Mouse (Mus musculus): ENCODE measurements around the gene Ceacam2. TPM values are rescaled to one million over a fixed set of nuclear protein-coding genes. Genes with fewer than 3 reads are reported as not detected.
"Not testable (repeated sequence)": the region's sequence is repeated elsewhere in the genome, so short reads cannot be mapped to it uniquely, and the experiment has no call there.

Ceacam2 gene
- polyA plus RNA-seq, 1 experiment from 2014 or later, result 0.24 TPM

DNA sequence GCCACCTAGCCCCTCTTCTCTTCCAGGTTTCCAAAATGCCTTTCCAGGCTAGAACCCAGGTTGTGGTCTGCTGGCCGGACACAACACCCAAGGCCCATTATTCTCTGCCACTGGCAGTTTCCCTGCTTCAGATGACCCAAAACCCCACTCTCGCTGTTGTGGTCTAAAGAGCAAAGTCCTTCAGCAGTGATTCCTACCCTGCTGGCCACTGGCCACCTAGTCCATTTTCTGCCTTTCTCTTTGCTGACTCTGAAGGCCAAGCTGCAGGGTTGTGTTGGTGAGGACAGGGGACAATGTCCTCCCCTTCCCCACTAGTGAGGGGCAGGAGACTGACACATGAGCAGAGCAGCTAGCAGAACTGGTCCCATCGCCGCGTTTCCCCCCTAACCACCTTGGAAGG is 35.4 kb upstream of the Ceacam2 start:
- no peak for DNase-seq
- Histone ChIP-seq H3K4me1 (ENCODE audit: control insufficient read depth, insufficient read depth, low read length) (no peaks in the 10 kb centered on the region), H3K36me3 (ENCODE audit: control insufficient read depth, insufficient read depth, low read length) (no peaks in the 10 kb centered on the region), H3K27ac (replicated peaks; ENCODE audit: low read depth, low read length) (no peak overlapping the region), H3K9ac (replicated peaks; ENCODE audit: low read length) (no peak overlapping the region), H3K27me3 (ENCODE audit: control insufficient read depth, insufficient read depth, low read length) (no peaks in the 10 kb centered on the region), H3K9me3 (ENCODE audit: control insufficient read depth, low read length) (no peaks in the 10 kb centered on the region), H3K4me2 (ENCODE audit: low read length) (no peak overlapping the region), H3K4me3 (replicated peaks; ENCODE audit: low read depth, low read length) (no peak overlapping the region)
- 80% methylated on average over 5 of the region's 5 CpGs for WGBS
- ATAC-seq (ENCODE audit: low FRiP score, low TSS enrichment), result no peak

DNA sequence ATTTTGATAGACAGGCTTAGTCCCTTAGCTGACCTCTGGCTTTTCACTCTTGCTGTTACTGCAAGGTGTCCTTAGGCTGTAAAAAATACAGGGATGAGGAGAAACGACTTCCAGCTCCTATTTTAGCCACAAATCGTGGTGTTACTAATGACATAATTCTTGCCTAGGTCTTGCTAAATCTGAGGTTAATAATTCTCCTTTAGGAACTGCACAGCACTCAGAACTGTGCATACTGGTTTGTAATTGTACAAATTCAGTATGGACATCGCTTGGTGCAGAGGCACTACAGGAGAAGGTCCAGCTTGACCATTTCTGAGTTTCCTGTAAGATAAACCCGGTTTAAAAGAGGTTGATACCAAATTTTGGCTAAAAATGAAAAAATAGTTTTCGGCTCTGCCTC is 34.1 kb upstream of the Ceacam2 start:
- not testable (repeated sequence) for H3K27ac ChIP-seq (replicated peaks; ENCODE audit: low read depth, low read length); H3K27me3 ChIP-seq (ENCODE audit: control insufficient read depth, insufficient read depth, low read length); H3K9ac ChIP-seq (replicated peaks; ENCODE audit: low read length); H3K4me3 ChIP-seq (replicated peaks; ENCODE audit: low read depth, low read length); H3K4me1 ChIP-seq (ENCODE audit: control insufficient read depth, insufficient read depth, low read length); DNase-seq; H3K4me2 ChIP-seq (ENCODE audit: low read length); H3K9me3 ChIP-seq (ENCODE audit: control insufficient read depth, low read length); H3K36me3 ChIP-seq (ENCODE audit: control insufficient read depth, insufficient read depth, low read length); ATAC-seq (ENCODE audit: low FRiP score, low TSS enrichment)
- WGBS, result 81% methylated on average over 5 of the region's 5 CpGs

DNA sequence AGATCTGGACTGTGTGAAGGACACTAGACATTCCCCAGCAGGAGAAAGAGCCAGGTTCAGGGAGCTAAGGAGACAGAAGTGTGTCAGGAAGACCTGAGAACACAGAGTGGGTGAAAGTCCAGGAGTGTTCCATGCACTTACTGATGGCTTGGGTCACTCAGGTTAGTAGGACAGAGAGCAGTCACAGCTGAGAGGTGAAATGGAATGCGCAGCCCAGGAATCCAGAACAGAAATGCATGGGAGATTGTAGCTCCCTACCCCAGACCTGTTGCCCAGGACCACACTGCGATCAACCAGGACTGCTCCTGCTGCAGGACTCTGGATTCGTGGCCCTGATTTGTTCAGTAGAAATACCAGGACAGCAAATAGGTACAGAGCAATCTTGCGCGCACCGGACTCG is 29.1 kb upstream of the Ceacam2 start:
- DNase-seq (no peak), ATAC-seq (ENCODE audit: low FRiP score, low TSS enrichment) (no peak)
- Histone ChIP-seq H3K4me1 (ENCODE audit: control insufficient read depth, insufficient read depth, low read length) (no peaks in the 10 kb centered on the region), H3K4me2 (ENCODE audit: low read length) (no peak overlapping the region), H3K9me3 (ENCODE audit: control insufficient read depth, low read length) (no peaks in the 10 kb centered on the region), H3K27me3 (ENCODE audit: control insufficient read depth, insufficient read depth, low read length) (no peaks in the 10 kb centered on the region), H3K36me3 (ENCODE audit: control insufficient read depth, insufficient read depth, low read length) (no peaks in the 10 kb centered on the region), H3K4me3 (replicated peaks; ENCODE audit: low read depth, low read length) (no peak overlapping the region), H3K27ac (replicated peaks; ENCODE audit: low read depth, low read length) (no peak overlapping the region), H3K9ac (replicated peaks; ENCODE audit: low read length) (no peak overlapping the region)
- WGBS, result 98% methylated on average over 7 of the region's 7 CpGs

DNA sequence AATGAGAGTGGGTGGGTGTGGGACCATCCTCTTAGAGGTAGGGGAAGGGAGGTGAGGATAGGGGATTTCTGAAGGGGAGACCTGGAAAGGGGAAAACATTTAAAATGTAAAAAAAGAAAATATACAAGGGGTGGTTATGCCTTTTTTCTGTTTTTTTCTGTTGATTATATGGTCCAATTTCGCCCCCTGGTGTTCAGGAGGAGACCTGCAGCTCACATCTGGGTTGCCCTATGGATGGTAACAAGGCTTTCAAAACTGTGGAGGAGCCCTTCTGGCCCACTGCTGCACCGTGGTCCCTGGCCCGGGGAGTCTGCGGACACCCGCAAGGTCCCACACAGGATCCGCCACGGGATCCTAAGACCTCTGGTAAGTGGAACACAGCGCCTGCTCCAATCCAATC is 1.8 kb upstream of the Ceacam2 start:
- DNase-seq, result peak; percentile 14
- ATAC-seq (ENCODE audit: low FRiP score, low TSS enrichment), result not testable (repeated sequence)

DNA sequence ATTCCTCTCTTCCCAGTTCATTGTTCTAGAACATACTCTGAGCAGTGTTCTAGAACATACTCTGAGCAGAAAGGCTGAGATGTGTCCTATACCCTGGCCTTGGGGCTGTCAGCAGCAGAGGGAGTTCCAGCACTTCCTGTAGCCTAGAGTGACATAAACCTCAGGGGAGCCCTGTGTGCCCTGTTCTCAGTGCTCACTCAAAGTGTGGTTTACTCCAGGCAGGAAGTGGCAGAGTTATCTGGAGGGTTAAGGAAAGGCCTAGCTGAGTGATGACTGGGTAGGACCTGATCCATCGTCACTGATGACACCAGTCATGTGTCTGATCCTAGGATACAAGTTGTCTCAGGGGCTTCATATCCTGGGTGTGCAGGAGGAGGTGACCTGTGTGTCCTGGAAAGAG is 297 bp upstream of the Ceacam2 start:
- ATAC-seq (ENCODE audit: low FRiP score, low TSS enrichment), result not testable (repeated sequence)

More for the DNA sequence above, 1.8 kb upstream of the Ceacam2 start:
- H3K4me1 ChIP-seq (ENCODE audit: control insufficient read depth, insufficient read depth, low read length); H3K9me3 ChIP-seq (ENCODE audit: control insufficient read depth, low read length); H3K4me2 ChIP-seq (ENCODE audit: low read length); H3K27me3 ChIP-seq (ENCODE audit: control insufficient read depth, insufficient read depth, low read length); H3K4me3 ChIP-seq (replicated peaks; ENCODE audit: low read depth, low read length); H3K9ac ChIP-seq (replicated peaks; ENCODE audit: low read length); H3K27ac ChIP-seq (replicated peaks; ENCODE audit: low read depth, low read length); H3K36me3 ChIP-seq (ENCODE audit: control insufficient read depth, insufficient read depth, low read length): not testable (repeated sequence)
- WGBS, result 73% methylated on average over 8 of the region's 8 CpGs

DNA sequence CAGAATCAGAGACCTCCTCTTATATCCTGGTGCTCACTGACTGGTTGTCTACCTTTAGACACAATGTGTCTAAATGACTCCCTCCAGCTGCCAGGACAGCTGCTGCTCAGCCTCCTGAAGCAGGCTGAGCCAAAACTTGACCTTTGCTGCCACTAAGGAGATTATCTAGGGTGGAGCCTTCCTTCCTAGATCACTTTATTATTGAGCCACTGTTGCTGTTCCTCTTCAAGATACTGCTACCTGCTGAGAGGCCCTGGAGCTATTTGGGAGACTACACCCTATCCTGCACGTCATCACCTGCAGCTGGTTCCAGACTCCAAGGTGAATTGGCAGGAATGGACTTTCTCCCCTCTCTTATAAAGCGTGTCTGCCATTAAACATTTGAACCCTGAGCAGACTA is 8.8 kb downstream of the Ceacam2 start:
- no peak for DNase-seq
- ATAC-seq (ENCODE audit: low FRiP score, low TSS enrichment), result no peak
- no peak overlapping the region for H3K4me3 ChIP-seq (replicated peaks; ENCODE audit: low read depth, low read length)
- no peak overlapping the region for H3K4me2 ChIP-seq (ENCODE audit: low read length)
- no peaks in the 10 kb centered on the region for H3K27me3 ChIP-seq (ENCODE audit: control insufficient read depth, insufficient read depth, low read length)
- no peaks in the 10 kb centered on the region for H3K4me1 ChIP-seq (ENCODE audit: control insufficient read depth, insufficient read depth, low read length)
- no peaks in the 10 kb centered on the region for H3K36me3 ChIP-seq (ENCODE audit: control insufficient read depth, insufficient read depth, low read length)
- WGBS, result 68% methylated on average over 2 of the region's 2 CpGs
- H3K27ac ChIP-seq (replicated peaks; ENCODE audit: low read depth, low read length), result no peak overlapping the region
- no peak overlapping the region for H3K9ac ChIP-seq (replicated peaks; ENCODE audit: low read length)
- no peaks in the 10 kb centered on the region for H3K9me3 ChIP-seq (ENCODE audit: control insufficient read depth, low read length)

More for the DNA sequence above, 297 bp upstream of the Ceacam2 start:
- not testable (repeated sequence) for H3K9ac ChIP-seq (replicated peaks; ENCODE audit: low read length); H3K27ac ChIP-seq (replicated peaks; ENCODE audit: low read depth, low read length); H3K4me1 ChIP-seq (ENCODE audit: control insufficient read depth, insufficient read depth, low read length); H3K4me2 ChIP-seq (ENCODE audit: low read length); H3K27me3 ChIP-seq (ENCODE audit: control insufficient read depth, insufficient read depth, low read length); H3K36me3 ChIP-seq (ENCODE audit: control insufficient read depth, insufficient read depth, low read length); H3K9me3 ChIP-seq (ENCODE audit: control insufficient read depth, low read length); H3K4me3 ChIP-seq (replicated peaks; ENCODE audit: low read depth, low read length); DNase-seq
- 100% methylated on average over 1 of the region's 1 CpGs for WGBS

DNA sequence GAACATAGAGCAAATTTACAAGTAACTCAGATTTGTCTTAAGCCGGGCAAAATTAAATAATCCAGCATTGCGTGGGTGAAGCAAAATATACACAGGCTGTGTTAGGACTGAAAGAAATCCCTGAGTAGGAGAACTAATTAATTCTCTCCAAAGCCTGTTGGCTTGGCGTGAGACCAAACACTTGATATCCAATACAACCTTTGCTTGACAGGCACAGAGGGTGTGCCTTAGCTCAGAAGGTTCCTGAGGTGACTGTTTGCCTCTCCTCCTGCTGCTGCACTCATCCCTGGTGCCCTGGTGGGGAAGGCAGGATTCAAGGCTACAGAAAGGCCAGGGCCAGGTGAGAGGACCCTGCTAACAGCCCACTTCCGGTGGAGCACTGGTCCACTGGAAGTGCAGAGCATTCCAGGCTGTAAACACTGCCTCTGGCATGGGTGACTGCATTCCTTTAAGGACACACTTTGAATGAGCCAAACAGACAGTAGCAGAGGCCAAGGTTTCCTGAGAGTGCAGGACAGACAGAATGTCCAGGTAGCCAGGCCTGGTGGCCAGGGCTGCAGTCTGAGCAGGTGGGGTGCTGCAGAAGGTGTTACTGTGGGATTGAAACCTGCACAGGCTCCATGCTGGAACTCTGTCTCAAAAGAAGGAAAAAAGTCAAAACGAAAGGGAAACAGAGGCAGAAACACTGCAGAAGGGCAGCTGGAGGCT is 23.4 kb downstream of the Ceacam2 start:
- not testable (repeated sequence) for H3K4me2 ChIP-seq (ENCODE audit: low read length); H3K4me3 ChIP-seq (replicated peaks; ENCODE audit: low read depth, low read length); H3K9me3 ChIP-seq (ENCODE audit: control insufficient read depth, low read length); H3K9ac ChIP-seq (replicated peaks; ENCODE audit: low read length); H3K36me3 ChIP-seq (ENCODE audit: control insufficient read depth, insufficient read depth, low read length); H3K27ac ChIP-seq (replicated peaks; ENCODE audit: low read depth, low read length); H3K27me3 ChIP-seq (ENCODE audit: control insufficient read depth, insufficient read depth, low read length); H3K4me1 ChIP-seq (ENCODE audit: control insufficient read depth, insufficient read depth, low read length); DNase-seq
- 69% methylated on average over 2 of the region's 5 CpGs for WGBS
- peak; percentile 55; the same call in 1 of the 2 replicates for ATAC-seq (ENCODE audit: low FRiP score, low TSS enrichment)

DNA sequence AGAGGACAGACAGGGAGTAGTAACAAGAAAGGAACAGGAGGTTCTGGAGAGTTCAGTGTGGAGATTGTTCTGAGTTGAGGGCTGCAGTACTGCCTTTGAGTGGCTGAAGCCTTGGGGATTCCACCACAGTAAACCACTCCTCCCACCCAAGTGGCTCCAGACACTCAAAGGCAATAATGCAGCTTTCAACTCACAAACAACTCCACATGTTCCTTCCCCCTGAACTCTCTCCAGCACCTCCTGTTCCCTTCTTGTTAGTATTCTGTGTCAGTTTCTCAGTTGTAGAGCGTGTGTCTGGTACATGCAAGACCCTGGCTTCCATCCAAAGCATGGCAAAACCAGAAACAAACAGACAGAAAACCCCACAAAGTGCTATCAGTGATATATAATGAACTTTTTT is 24.0 kb downstream of the Ceacam2 start:
- not testable (repeated sequence) for H3K9me3 ChIP-seq (ENCODE audit: control insufficient read depth, low read length); H3K27ac ChIP-seq (replicated peaks; ENCODE audit: low read depth, low read length); H3K4me1 ChIP-seq (ENCODE audit: control insufficient read depth, insufficient read depth, low read length); H3K9ac ChIP-seq (replicated peaks; ENCODE audit: low read length); H3K27me3 ChIP-seq (ENCODE audit: control insufficient read depth, insufficient read depth, low read length); H3K4me2 ChIP-seq (ENCODE audit: low read length); H3K36me3 ChIP-seq (ENCODE audit: control insufficient read depth, insufficient read depth, low read length); H3K4me3 ChIP-seq (replicated peaks; ENCODE audit: low read depth, low read length)
- WGBS, result 41% methylated on average over 1 of the region's 1 CpGs
- DNase-seq (peak; percentile 31), ATAC-seq (ENCODE audit: low FRiP score, low TSS enrichment) (peak; percentile 53; the same call in 1 of the 2 replicates)

DNA sequence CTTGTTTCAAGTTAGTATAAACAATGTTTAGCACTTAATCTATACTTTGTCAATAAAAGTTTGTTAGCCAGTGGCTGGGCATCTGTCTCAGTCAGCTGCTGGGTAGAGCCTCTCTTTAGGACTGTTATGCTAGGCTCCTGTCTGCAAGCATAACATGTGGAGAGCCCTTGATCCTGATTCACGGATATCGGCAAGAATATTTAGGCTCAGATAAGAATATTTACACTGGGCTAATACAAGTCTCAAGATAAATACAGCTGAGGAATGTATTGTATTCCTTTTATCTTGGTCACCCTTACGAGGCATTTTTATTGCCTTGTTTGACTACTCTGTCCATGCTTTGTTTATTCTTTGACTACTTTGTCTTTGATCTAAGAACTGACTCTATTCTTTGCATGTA is 29.7 kb downstream of the Ceacam2 start:
- H3K4me2 ChIP-seq (ENCODE audit: low read length), result no peak overlapping the region
- H3K4me3 ChIP-seq (replicated peaks; ENCODE audit: low read depth, low read length), result no peak overlapping the region
- no peaks in the 10 kb centered on the region for H3K27me3 ChIP-seq (ENCODE audit: control insufficient read depth, insufficient read depth, low read length)
- no peaks in the 10 kb centered on the region for H3K9me3 ChIP-seq (ENCODE audit: control insufficient read depth, low read length)
- ATAC-seq (ENCODE audit: low FRiP score, low TSS enrichment), result no peak
- DNase-seq, result no peak
- no peaks in the 10 kb centered on the region for H3K36me3 ChIP-seq (ENCODE audit: control insufficient read depth, insufficient read depth, low read length)
- H3K27ac ChIP-seq (replicated peaks; ENCODE audit: low read depth, low read length), result no peak overlapping the region
- no peak overlapping the region for H3K9ac ChIP-seq (replicated peaks; ENCODE audit: low read length)
- WGBS, result 80% methylated on average over 3 of the region's 3 CpGs
- no peaks in the 10 kb centered on the region for H3K4me1 ChIP-seq (ENCODE audit: control insufficient read depth, insufficient read depth, low read length)

Data from midbrain, embryonic 14.5 days (tissue).